Mouse (Mus musculus): ENCODE measurements around the gene Abcf3.

- TF ChIP-seq CTCF (IDR thresholded peaks at IDR 0.05) (peak; percentile 5; the same call in 1 of the 2 replicates), EP300 (IDR thresholded peaks at IDR 0.05) (no peak)
These were observed 11.3 kb upstream of the Abcf3 start for GRCm38 (mm10) chr16:20537071-20537471.
